ENCODE assay signal across 31 mouse cellular contexts in genomic region chr8:119616358-119616757, GRCm38 (mm10). TPM values are rescaled to one million over a fixed set of nuclear protein-coding genes. Genes with fewer than 3 reads are reported as not detected.
DNase-seq lines count a peak whose midpoint lies in the region; ATAC-seq and TF ChIP-seq lines count a peak whose summit lies in the region.
"Had no signal": no experiment of that assay in that cellular context is flagged by ENCODE, and none has a peak within 500 bp of the region (broad histone marks: within the 10 kb centered on the region; RNA-seq: fewer than 3 reads in every experiment).

No protein-coding gene starts in this region.

- in situ Hi-C loops in CH12.LX (cut with MboI; ENCODE audit: low pct_ligation_motif_present, low pct_unique_long_range_greater_than_20kb, low sequenced_read_pairs) = loop anchor here (5.0 kb wide), 1 partner anchor 179 kb away; no protein-coding TSS in a partner anchor

- no peak for DNase-seq in hindbrain, embryonic 10.5 days (ENCODE audit: low spot score)
- no peak for DNase-seq in CH12.LX (ENCODE audit: extremely low read depth)
- no peak for DNase-seq in kidney, postnatal 36 days
- DNase-seq in natural killer cell, adult 2 months (ENCODE audit: low spot score in 2 of 2) = no peak
- DNase-seq: adrenal gland, adult 8-10 months; adrenal gland, postnatal 25 days; B cell, adult 2 months; cerebellum, adult 11-12 months; cerebellum, adult 8-10 months; cerebellum, postnatal 10 days; cerebellum, postnatal 36 days; embryo, embryonic 11 days; gastrocnemius, postnatal 10 days; gastrocnemius, postnatal 36 days; heart, postnatal 10 days; heart, postnatal 36 days had no signal

- peak overlapping the region; percentile 29; the same call in 1 of the 2 replicates for H3K27ac ChIP-seq in hindbrain, embryonic 10.5 days
- no peak overlapping the region for H3K27ac ChIP-seq in hindbrain, embryonic 16.5 days (ENCODE audit: low read depth, low read length)
- H3K27ac ChIP-seq in CH12.LX (ENCODE audit: insufficient read depth, low read depth) (no peak overlapping the region), ES-Bruce4 (ENCODE audit: insufficient read depth, low read length) (no peak overlapping the region)
- H3K27ac ChIP-seq: forebrain, embryonic 10.5 days; forebrain, embryonic 13.5 days; heart, embryonic 15.5 days; hindbrain, embryonic 14.5 days had no signal

- peaks cover 25% of the 10 kb centered on the region for H3K4me1 ChIP-seq in hindbrain, embryonic 10.5 days (replicated peaks)
- no peaks in the 10 kb centered on the region for H3K4me1 ChIP-seq in hindbrain, embryonic 16.5 days (ENCODE audit: control insufficient read depth, insufficient read depth, low read depth, low read length)
- H3K4me1 ChIP-seq in CH12.LX (ENCODE audit: control insufficient read depth in 1 of 2, insufficient read depth in 2 of 2) = peaks cover 13% of the 10 kb centered on the region in 2 experiments
- peaks cover 5% of the 10 kb centered on the region for H3K4me1 ChIP-seq in ES-Bruce4 (ENCODE audit: control insufficient read depth, insufficient read depth, low read length)
- H3K4me1 ChIP-seq: forebrain, embryonic 13.5 days had no signal

- H3K4me3 ChIP-seq in hindbrain, embryonic 10.5 days = no peak overlapping the region
- no peak overlapping the region for H3K4me3 ChIP-seq in hindbrain, embryonic 16.5 days (ENCODE audit: low read length)
- H3K4me3 ChIP-seq in CH12.LX (replicated peaks in 1 of 3; ENCODE audit: low read depth in 2 of 3, low read length in 2 of 3, poor library complexity in 1 of 3) (no peak overlapping the region), ES-Bruce4 (ENCODE audit: low read depth, low read length) (no peak overlapping the region)
- H3K4me3 ChIP-seq: forebrain, embryonic 10.5 days; forebrain, embryonic 13.5 days; heart, embryonic 12.5 days; heart, embryonic 15.5 days had no signal

- H3K36me3 ChIP-seq in hindbrain, embryonic 10.5 days = no peaks in the 10 kb centered on the region
- H3K36me3 ChIP-seq in hindbrain, embryonic 16.5 days (ENCODE audit: control insufficient read depth, insufficient read depth, low read length) = no peaks in the 10 kb centered on the region
- H3K36me3 ChIP-seq in CH12.LX (replicated peaks in 1 of 2; ENCODE audit: control insufficient read depth in 1 of 2, insufficient read depth in 1 of 2, low read length in 1 of 2) (no peaks in the 10 kb centered on the region), ES-Bruce4 (ENCODE audit: control insufficient read depth, insufficient read depth, low read length, poor library complexity, severe bottlenecking) (no peaks in the 10 kb centered on the region)
- H3K36me3 ChIP-seq: forebrain, embryonic 10.5 days; G1E; heart, embryonic 12.5 days; heart, embryonic 15.5 days had no signal

- H3K79me2 ChIP-seq in CH12.LX (replicated peaks; ENCODE audit: control insufficient read depth, extremely low read depth, insufficient read depth, poor library complexity, severe bottlenecking) = no peaks in the 10 kb centered on the region

- ATAC-seq in hindbrain, embryonic 16.5 days = no peak
- ATAC-seq: forebrain, embryonic 13.5 days; forebrain, embryonic 16.5 days; intestine, postnatal 0 days; Patski had no signal

- TF ChIP-seq EP300 in CH12.LX (IDR thresholded peaks at IDR 0.05; ENCODE audit: low read length) (no peak), ES-Bruce4 (IDR thresholded peaks at IDR 0.05; ENCODE audit: insufficient read depth, low read depth, low read length) (no peak)

- H3K27me3 ChIP-seq in hindbrain, embryonic 10.5 days (ENCODE audit: insufficient read depth, poor library complexity, severe bottlenecking) = peaks cover 21% of the 10 kb centered on the region
- no peaks in the 10 kb centered on the region for H3K27me3 ChIP-seq in hindbrain, embryonic 16.5 days (replicated peaks; ENCODE audit: control insufficient read depth, insufficient read depth, low read length)
- H3K27me3 ChIP-seq in CH12.LX (replicated peaks) = peaks cover 80% of the 10 kb centered on the region
- no peaks in the 10 kb centered on the region for H3K27me3 ChIP-seq in ES-Bruce4 (ENCODE audit: control insufficient read depth, insufficient read depth, low read length, poor library complexity, severe bottlenecking)
- H3K27me3 ChIP-seq: forebrain, embryonic 13.5 days had no signal

- no peak overlapping the region for H3K9ac ChIP-seq in hindbrain, embryonic 16.5 days (ENCODE audit: low read depth, low read length)
- H3K9ac ChIP-seq in CH12.LX (ENCODE audit: insufficient read depth, low read depth) (no peak overlapping the region), ES-Bruce4 (ENCODE audit: low read depth, poor library complexity, severe bottlenecking) (peak overlapping the region; percentile 32; the same call in 1 of the 2 replicates)
- H3K9ac ChIP-seq: forebrain, embryonic 13.5 days; heart, embryonic 12.5 days; heart, embryonic 15.5 days; hindbrain, embryonic 14.5 days had no signal

- TF ChIP-seq RAD21 in CH12.LX (IDR thresholded peaks at IDR 0.05; ENCODE audit: low read depth, low read length) = no peak

- dilution Hi-C loops in CH12.LX (cut with MboI; ENCODE audit: extremely low pct_ligation_motif_present, extremely low pct_unique_long_range_greater_than_20kb, low sequenced_read_pairs) = no loop called here

- no peak overlapping the region for H3K4me2 ChIP-seq in hindbrain, embryonic 16.5 days (ENCODE audit: low read length)
- peak overlapping the region; percentile 21; the same call in 1 of the 2 replicates for H3K4me2 ChIP-seq in CH12.LX (ENCODE audit: insufficient read depth, low read depth, poor library complexity, severe bottlenecking)
- H3K4me2 ChIP-seq: forebrain, embryonic 13.5 days; heart, embryonic 12.5 days; heart, embryonic 15.5 days; hindbrain, embryonic 14.5 days had no signal

- TF ChIP-seq POLR2A in CH12.LX (IDR thresholded peaks at IDR 0.05; ENCODE audit: low read depth, low read length) (no peak), ES-Bruce4 (IDR thresholded peaks at IDR 0.05; ENCODE audit: insufficient read depth, low read length) (no peak)

- H3K9me3 ChIP-seq in hindbrain, embryonic 10.5 days = no peaks in the 10 kb centered on the region
- H3K9me3 ChIP-seq in hindbrain, embryonic 16.5 days (ENCODE audit: control insufficient read depth, low read length) = no peaks in the 10 kb centered on the region
- peaks cover 5% of the 10 kb centered on the region for H3K9me3 ChIP-seq in CH12.LX (replicated peaks; ENCODE audit: low read length)
- no peaks in the 10 kb centered on the region for H3K9me3 ChIP-seq in ES-Bruce4 (replicated peaks; ENCODE audit: control insufficient read depth, insufficient read depth, low read length, poor library complexity, severe bottlenecking)
- H3K9me3 ChIP-seq: forebrain, embryonic 10.5 days; forebrain, embryonic 13.5 days; G1E; heart, embryonic 12.5 days; heart, embryonic 15.5 days had no signal

- 73% methylated on average over 7 of the region's 7 CpGs for whole genome bisulfite sequencing in hindbrain, embryonic 10.5 days
- 66% methylated on average over 6 of the region's 7 CpGs for WGBS in hindbrain, embryonic 16.5 days

- TF ChIP-seq CTCF in CH12.LX (conservative IDR thresholded peaks at IDR 0.05 in 1 of 2, IDR thresholded peaks at IDR 0.05 in 1 of 2; ENCODE audit: low read depth in 2 of 2, low read length in 2 of 2) (no peak), ES-Bruce4 (IDR thresholded peaks at IDR 0.05; ENCODE audit: low read depth, low read length) (no peak)

TF ChIP-seq in CH12.LX, 34 proteins besides CTCF, POLR2A, EP300 and RAD21 (continues in another document):
- no peak for TF ChIP-seq ZNF384 (IDR thresholded peaks at IDR 0.05; ENCODE audit: low read depth, low read length)
- TF ChIP-seq MYC (IDR thresholded peaks at IDR 0.05; ENCODE audit: low read depth, low read length) = no peak
- no peak for TF ChIP-seq ETS1 (conservative IDR thresholded peaks at IDR 0.05; ENCODE audit: low read depth, low read length)

RNA-seq across cellular contexts. Expression of gene Adad2, which starts 3.8 kb away (rescaled TPM):
- polyA plus RNA-seq in hindbrain, embryonic 10.5 days (2016; fragmentation: Nextera tagmentation; extraction: Ambion mirVana) = 0.16 and 0.41 TPM in 2 replicates
- polyA plus RNA-seq in hindbrain, embryonic 16.5 days (2015; fragmentation: Nextera tagmentation; extraction: Ambion mirVana) = 0.23 and 0.29 TPM in 2 replicates
- not detected in 2 replicates for total RNA-seq in CH12.LX (2012; rRNA removed)
- not detected in 2 replicates for total RNA-seq in CH12.LX (2014; rRNA removed)
- polyA plus RNA-seq in CH12.LX (2012; ENCODE audit: insufficient read length, low read depth) = not detected in 2 replicates
- 1.7 and 2.0 TPM in 2 replicates for polyA plus RNA-seq in ES-Bruce4 (2011; ENCODE audit: insufficient read depth, insufficient read length, low read depth, missing spikeins)
- total RNA-seq: adrenal gland, adult 8-10 months; adrenal gland, postnatal 25 days; G1E; gastrocnemius, postnatal 10 days; granulocyte monocyte progenitor cell, adult 5-6 weeks; heart, postnatal 10 days; heart, postnatal 36 days had no signal
- polyA plus RNA-seq: forebrain, embryonic 13.5 days; forebrain, embryonic 16.5 days; G1E; heart, embryonic 12.5 days; heart, embryonic 15.5 days; hindbrain, embryonic 11.5 days; hindbrain, embryonic 14.5 days; Patski had no signal

RNA-seq across cellular contexts. Expression of gene Taf1c, which starts 11.3 kb away (rescaled TPM):
- polyA plus RNA-seq in hindbrain, embryonic 10.5 days (2016; fragmentation: Nextera tagmentation; extraction: Ambion mirVana) = 16.8 and 17.4 TPM in 2 replicates
- 13.0 and 15.2 TPM in 2 replicates for polyA plus RNA-seq in hindbrain, embryonic 16.5 days (2015; fragmentation: Nextera tagmentation; extraction: Ambion mirVana)
- total RNA-seq in CH12.LX (2012; rRNA removed) = 12.1 and 14.6 TPM in 2 replicates
- 8.7 and 11.0 TPM in 2 replicates for total RNA-seq in CH12.LX (2014; rRNA removed)
- 14.9 and 15.5 TPM in 2 replicates for polyA plus RNA-seq in CH12.LX (2012; ENCODE audit: insufficient read length, low read depth)
- polyA plus RNA-seq in ES-Bruce4 (2011; ENCODE audit: insufficient read depth, insufficient read length, low read depth, missing spikeins) = 7.3 and 7.5 TPM in 2 replicates

RNA-seq across cellular contexts. Expression of gene Kcng4, which starts 19.1 kb away (rescaled TPM):
- polyA plus RNA-seq in hindbrain, embryonic 10.5 days (2016; fragmentation: Nextera tagmentation; extraction: Ambion mirVana) = 0.16 and 0.29 TPM in 2 replicates
- 0.13 and 0.14 TPM in 2 replicates for polyA plus RNA-seq in hindbrain, embryonic 16.5 days (2015; fragmentation: Nextera tagmentation; extraction: Ambion mirVana)
- total RNA-seq in CH12.LX (2012; rRNA removed) (not detected in 2 replicates), CH12.LX (2014; rRNA removed) (not detected in 2 replicates)
- polyA plus RNA-seq in CH12.LX (2012; ENCODE audit: insufficient read length, low read depth) (not detected in 2 replicates), ES-Bruce4 (2011; ENCODE audit: insufficient read depth, insufficient read length, low read depth, missing spikeins) (not detected in 2 replicates)
- total RNA-seq: granulocyte monocyte progenitor cell, adult 5-6 weeks had no signal
- polyA plus RNA-seq: embryonic facial prominence, embryonic 11.5 days; forebrain, embryonic 16.5 days; G1E; heart, embryonic 12.5 days; heart, embryonic 15.5 days; hindbrain, embryonic 11.5 days had no signal

RNA-seq across cellular contexts. Expression of gene Dnaaf1, which starts 41.3 kb away (rescaled TPM):
- 0.39 and 1.3 TPM in 2 replicates for polyA plus RNA-seq in hindbrain, embryonic 10.5 days (2016; fragmentation: Nextera tagmentation; extraction: Ambion mirVana)
- 0.61 and 0.69 TPM in 2 replicates for polyA plus RNA-seq in hindbrain, embryonic 16.5 days (2015; fragmentation: Nextera tagmentation; extraction: Ambion mirVana)
- total RNA-seq in CH12.LX (2012; rRNA removed) (0.25 TPM in 2 replicates), CH12.LX (2014; rRNA removed) (not detected in 2 replicates)
- polyA plus RNA-seq in CH12.LX (2012; ENCODE audit: insufficient read length, low read depth) (not detected in 2 replicates), ES-Bruce4 (2011; ENCODE audit: insufficient read depth, insufficient read length, low read depth, missing spikeins) (0.28 TPM in 1 of 2 replicates, not detected in the other)
- total RNA-seq: adrenal gland, adult 8-10 months; gastrocnemius, adult 18-20 months; gastrocnemius, postnatal 10 days; gastrocnemius, postnatal 36 days; granulocyte monocyte progenitor cell, adult 5-6 weeks; heart, postnatal 10 days; heart, postnatal 36 days had no signal
- polyA plus RNA-seq: embryonic facial prominence, embryonic 11.5 days had no signal

RNA-seq across cellular contexts. Expression of gene Hsdl1, which starts 41.4 kb away (rescaled TPM):
- 65.1 and 78.0 TPM in 2 replicates for polyA plus RNA-seq in hindbrain, embryonic 10.5 days (2016; fragmentation: Nextera tagmentation; extraction: Ambion mirVana)
- 161 and 169 TPM in 2 replicates for polyA plus RNA-seq in hindbrain, embryonic 16.5 days (2015; fragmentation: Nextera tagmentation; extraction: Ambion mirVana)
- total RNA-seq in CH12.LX (2012; rRNA removed) = 11.6 and 13.6 TPM in 2 replicates
- 8.2 and 8.6 TPM in 2 replicates for total RNA-seq in CH12.LX (2014; rRNA removed)
- polyA plus RNA-seq in CH12.LX (2012; ENCODE audit: insufficient read length, low read depth) = 5.4 and 5.7 TPM in 2 replicates
- polyA plus RNA-seq in ES-Bruce4 (2011; ENCODE audit: insufficient read depth, insufficient read length, low read depth, missing spikeins) = 19.2 and 20.6 TPM in 2 replicates
